Comparison of ENCODE assay signal across 17 mouse cellular contexts in genomic region chr9:116702611-116703010, GRCm38 (mm10).
DNase-seq lines count a peak whose midpoint lies in the region; TF ChIP-seq lines count a peak whose summit lies in the region.
"Had no signal": no experiment of that assay in that cellular context is flagged by ENCODE, and none has a peak within 500 bp of the region (broad histone marks: within the 10 kb centered on the region; RNA-seq: fewer than 3 reads in every experiment).

No protein-coding gene starts in this region.

- peak; percentile 33 for DNase-seq in embryo, embryonic 10 days (ENCODE audit: low spot score)
- DNase-seq in embryo, embryonic 9.5 days (ENCODE audit: extremely low spot score), result no peak
- peak; percentile 17 for DNase-seq in kidney, adult 2 months
- DNase-seq in kidney, postnatal 4 days, result no peak
- peak; percentile 14 for DNase-seq in Muller cell, postnatal 12 days (ENCODE audit: inconsistent ontology term)
- peak; percentile 45 to 48 for DNase-seq in heart, postnatal 10 days
- DNase-seq in thymus, postnatal 10 days (ENCODE audit: low spot score in 2 of 2), result no peak
- no peak for DNase-seq in left cerebral cortex, postnatal 25 days (ENCODE audit: low spot score in 2 of 2)
- DNase-seq: cerebellum, adult 8-10 months; gastrocnemius, postnatal 36 days had no signal

- TF ChIP-seq POLR2A in kidney, adult 2 months (IDR thresholded peaks at IDR 0.05; ENCODE audit: low read depth, low read length), result no peak

- no peak for TF ChIP-seq CTCF in kidney, adult 2 months (conservative IDR thresholded peaks at IDR 0.05; ENCODE audit: insufficient read depth, insufficient read length, low read depth, low read length)

- no peaks in the 10 kb centered on the region for H3K4me1 ChIP-seq in kidney, adult 2 months (ENCODE audit: control insufficient read depth, insufficient read depth, low read length)
- H3K4me1 ChIP-seq: embryonic facial prominence, embryonic 15.5 days; forebrain, embryonic 12.5 days; limb, embryonic 15.5 days; midbrain, embryonic 12.5 days; neural tube, embryonic 13.5 days had no signal

- WGBS in kidney, adult 2 months, result 66% methylated on average over 1 of the region's 1 CpGs

- H3K27me3 ChIP-seq in kidney, adult 2 months (replicated peaks; ENCODE audit: control insufficient read depth, insufficient read depth, low read length), result no peaks in the 10 kb centered on the region
- H3K27me3 ChIP-seq: embryonic facial prominence, embryonic 15.5 days; forebrain, embryonic 12.5 days; limb, embryonic 15.5 days; midbrain, embryonic 12.5 days; neural tube, embryonic 13.5 days had no signal

- H3K36me3 ChIP-seq in kidney, adult 2 months (ENCODE audit: control insufficient read depth, insufficient read depth, low read length), result no peaks in the 10 kb centered on the region
- H3K36me3 ChIP-seq: forebrain, embryonic 12.5 days; limb, embryonic 15.5 days; midbrain, embryonic 12.5 days; neural tube, embryonic 13.5 days had no signal

- no peak overlapping the region for H3K27ac ChIP-seq in kidney, adult 2 months (ENCODE audit: insufficient read depth, low read depth, low read length)
- H3K27ac ChIP-seq: embryonic facial prominence, embryonic 15.5 days; forebrain, embryonic 12.5 days; hindbrain, postnatal 0 days; limb, embryonic 15.5 days; macrophage; midbrain, embryonic 12.5 days; neural tube, embryonic 13.5 days had no signal

- intact Hi-C loops in heart, postnatal 10 days (cut with DNase I), result no loop called here
- intact Hi-C loops in left cerebral cortex, postnatal 25 days (cut with DNase I), result no loop called here

- no peak overlapping the region for H3K4me3 ChIP-seq in kidney, adult 2 months (ENCODE audit: insufficient read depth, low read depth, low read length)
- H3K4me3 ChIP-seq: embryonic facial prominence, embryonic 15.5 days; forebrain, embryonic 12.5 days; limb, embryonic 15.5 days; midbrain, embryonic 12.5 days; neural tube, embryonic 13.5 days had no signal

Comparison
In these comparisons a context has a peak if more than half of its experiments do, and no peak if none do; other contexts are left out.
1. DNase-seq: peak in embryo, embryonic 10 days (single experiment), kidney, adult 2 months (single experiment), Muller cell, postnatal 12 days (single experiment) and heart, postnatal 10 days (2 of 2); none in embryo, embryonic 9.5 days (single experiment), kidney, postnatal 4 days (0 of 2), thymus, postnatal 10 days (0 of 2) and left cerebral cortex, postnatal 25 days (0 of 2).